Mouse (Mus musculus): Measurements from ENCODE around the gene Cd8b1. TPM values are rescaled to one million over a fixed set of nuclear protein-coding genes. Genes with fewer than 3 reads are reported as not detected.

Gene Cd8b1
- polyA plus RNA-seq, 1 experiment from 2014 or later: not detected

DNA sequence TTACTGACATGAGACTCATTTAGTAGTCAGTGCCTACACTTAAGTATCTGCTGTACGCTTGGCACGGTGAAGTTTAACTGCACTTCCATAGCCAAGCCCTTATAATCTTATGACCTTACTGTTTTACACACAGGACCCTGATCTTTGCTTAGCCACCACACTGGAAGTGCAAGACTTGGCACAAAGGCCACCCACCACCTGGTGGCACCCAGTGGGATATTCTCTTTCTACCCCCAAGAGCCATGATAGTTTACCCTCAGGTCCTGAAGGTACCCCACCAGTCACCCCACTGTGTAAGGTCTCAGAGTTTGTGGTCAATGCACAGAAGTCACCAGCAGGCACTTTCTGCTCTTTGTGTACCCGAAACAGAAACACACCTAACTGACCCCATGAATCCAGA, 28.6 kb downstream of the Cd8b1 start:
- Histone ChIP-seq H3K36me3 (no peaks in the 10 kb centered on the region), H3K27me3 (replicated peaks) (no peaks in the 10 kb centered on the region), H3K4me3 (no peak overlapping the region), H3K4me2 (no peak overlapping the region), H3K9me3 (replicated peaks) (peaks cover 11% of the 10 kb centered on the region), H3K27ac (ENCODE audit: poor library complexity, severe bottlenecking) (no peak overlapping the region), H3K4me1 (replicated peaks) (no peaks in the 10 kb centered on the region), H3K9ac (no peak overlapping the region)
- no peak for ATAC-seq (ENCODE audit: insufficient number of reproducible peaks, low FRiP score)
- 94% methylated on average over 3 of the region's 3 CpGs for WGBS

DNA sequence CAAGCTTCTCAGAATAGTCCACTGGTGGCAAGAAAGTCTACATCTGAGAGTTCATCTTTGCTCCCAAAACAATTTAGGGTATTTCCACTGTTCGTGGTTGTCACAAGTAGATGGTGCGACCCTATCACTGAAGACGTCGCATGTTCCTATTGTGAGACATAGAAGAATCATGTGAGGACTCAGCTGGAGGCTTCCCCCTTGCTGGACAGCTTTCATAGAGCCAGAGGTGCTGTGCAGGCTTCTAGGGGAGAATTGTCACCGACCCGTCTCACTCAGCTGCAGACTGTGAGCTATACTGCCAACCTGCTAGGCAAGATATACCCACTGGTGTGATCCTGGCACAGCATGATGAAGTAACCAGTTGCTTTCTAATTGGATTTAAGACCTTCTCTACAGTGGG, 29.6 kb downstream of the Cd8b1 start:
- no peaks in the 10 kb centered on the region for H3K27me3 ChIP-seq (replicated peaks)
- H3K4me1 ChIP-seq (replicated peaks): no peaks in the 10 kb centered on the region
- no peak for ATAC-seq (ENCODE audit: insufficient number of reproducible peaks, low FRiP score)
- no peak overlapping the region for H3K9ac ChIP-seq
- no peaks in the 10 kb centered on the region for H3K36me3 ChIP-seq
- peaks cover 11% of the 10 kb centered on the region for H3K9me3 ChIP-seq (replicated peaks)
- WGBS: 79% methylated on average over 6 of the region's 6 CpGs
- H3K27ac ChIP-seq (ENCODE audit: poor library complexity, severe bottlenecking): no peak overlapping the region
- no peak overlapping the region for H3K4me2 ChIP-seq
- no peak overlapping the region for H3K4me3 ChIP-seq

- H3K9ac ChIP-seq: no peak overlapping the region
- peaks cover 5% of the 10 kb centered on the region for H3K9me3 ChIP-seq (replicated peaks)
- H3K4me3 ChIP-seq: no peak overlapping the region
- H3K4me1 ChIP-seq (replicated peaks): no peaks in the 10 kb centered on the region
- H3K27me3 ChIP-seq (replicated peaks): no peaks in the 10 kb centered on the region
- H3K4me2 ChIP-seq: no peak overlapping the region
- 79% methylated on average over 10 of the region's 10 CpGs for WGBS
- no peak for ATAC-seq (ENCODE audit: insufficient number of reproducible peaks, low FRiP score)
- H3K36me3 ChIP-seq: no peaks in the 10 kb centered on the region
- no peak overlapping the region for H3K27ac ChIP-seq (ENCODE audit: poor library complexity, severe bottlenecking)
These were observed 30.4 kb downstream of the Cd8b1 start for GRCm38 (mm10) chr6:71352866-71353427.

GRCm38 (mm10) chr6:71353722-71354121, 31.1 kb downstream of the Cd8b1 start:
- ATAC-seq (ENCODE audit: insufficient number of reproducible peaks, low FRiP score): no peak
- H3K4me1 ChIP-seq (replicated peaks): no peaks in the 10 kb centered on the region
- H3K36me3 ChIP-seq: no peaks in the 10 kb centered on the region
- H3K27ac ChIP-seq (ENCODE audit: poor library complexity, severe bottlenecking): no peak overlapping the region
- WGBS: 60% methylated on average over 2 of the region's 2 CpGs
- H3K4me3 ChIP-seq: no peak overlapping the region
- H3K9me3 ChIP-seq (replicated peaks): no peaks in the 10 kb centered on the region
- H3K4me2 ChIP-seq: no peak overlapping the region
- H3K9ac ChIP-seq: no peak overlapping the region
- no peaks in the 10 kb centered on the region for H3K27me3 ChIP-seq (replicated peaks)

DNA sequence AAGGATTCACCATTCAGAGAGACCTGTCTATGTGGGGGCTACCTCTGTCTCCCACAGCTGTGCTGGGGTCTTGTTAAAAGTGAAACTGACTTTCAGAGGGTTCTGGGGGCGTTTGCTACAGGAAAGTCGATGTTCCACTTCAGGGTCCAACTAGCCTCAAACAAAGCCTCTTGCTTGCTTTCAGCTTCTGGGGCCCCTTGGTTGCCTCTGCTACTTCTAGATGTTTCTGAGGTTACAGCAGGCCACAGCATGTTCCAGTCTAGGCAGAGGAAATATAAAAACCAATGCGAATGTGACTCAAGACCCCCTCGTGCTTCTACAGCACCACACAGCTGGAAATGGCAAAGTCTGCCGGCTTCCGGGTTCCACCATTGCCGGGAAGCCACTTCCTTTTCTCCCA, 34.9 kb downstream of the Cd8b1 start:
- no peaks in the 10 kb centered on the region for H3K36me3 ChIP-seq
- H3K4me3 ChIP-seq: no peak overlapping the region
- no peaks in the 10 kb centered on the region for H3K27me3 ChIP-seq (replicated peaks)
- 79% methylated on average over 7 of the region's 7 CpGs for WGBS
- no peaks in the 10 kb centered on the region for H3K9me3 ChIP-seq (replicated peaks)
- ATAC-seq (ENCODE audit: insufficient number of reproducible peaks, low FRiP score): no peak
- no peak overlapping the region for H3K4me2 ChIP-seq
- peaks cover 7% of the 10 kb centered on the region for H3K4me1 ChIP-seq (replicated peaks)
- no peak overlapping the region for H3K27ac ChIP-seq (ENCODE audit: poor library complexity, severe bottlenecking)
- H3K9ac ChIP-seq: no peak overlapping the region

GRCm38 (mm10) chr6:71360221-71360620, 37.6 kb downstream of the Cd8b1 start:
- Histone ChIP-seq H3K4me1 (replicated peaks) (peaks cover 7% of the 10 kb centered on the region), H3K9ac (no peak overlapping the region), H3K36me3 (no peaks in the 10 kb centered on the region), H3K27me3 (replicated peaks) (no peaks in the 10 kb centered on the region), H3K9me3 (replicated peaks) (no peaks in the 10 kb centered on the region), H3K27ac (ENCODE audit: poor library complexity, severe bottlenecking) (no peak overlapping the region), H3K4me2 (no peak overlapping the region), H3K4me3 (no peak overlapping the region)
- ATAC-seq (ENCODE audit: insufficient number of reproducible peaks, low FRiP score): no peak
- WGBS: 70% methylated on average over 4 of the region's 4 CpGs

- peaks cover 7% of the 10 kb centered on the region for H3K4me1 ChIP-seq (replicated peaks)
- H3K4me2 ChIP-seq: no peak overlapping the region
- no peaks in the 10 kb centered on the region for H3K27me3 ChIP-seq (replicated peaks)
- WGBS: 50% methylated on average over 5 of the region's 5 CpGs
- no peak overlapping the region for H3K9ac ChIP-seq
- no peaks in the 10 kb centered on the region for H3K9me3 ChIP-seq (replicated peaks)
- no peak overlapping the region for H3K27ac ChIP-seq (ENCODE audit: poor library complexity, severe bottlenecking)
- no peaks in the 10 kb centered on the region for H3K36me3 ChIP-seq
- no peak for ATAC-seq (ENCODE audit: insufficient number of reproducible peaks, low FRiP score)
- H3K4me3 ChIP-seq: no peak overlapping the region
These were observed 38.2 kb downstream of the Cd8b1 start for GRCm38 (mm10) chr6:71360751-71361150.

DNA sequence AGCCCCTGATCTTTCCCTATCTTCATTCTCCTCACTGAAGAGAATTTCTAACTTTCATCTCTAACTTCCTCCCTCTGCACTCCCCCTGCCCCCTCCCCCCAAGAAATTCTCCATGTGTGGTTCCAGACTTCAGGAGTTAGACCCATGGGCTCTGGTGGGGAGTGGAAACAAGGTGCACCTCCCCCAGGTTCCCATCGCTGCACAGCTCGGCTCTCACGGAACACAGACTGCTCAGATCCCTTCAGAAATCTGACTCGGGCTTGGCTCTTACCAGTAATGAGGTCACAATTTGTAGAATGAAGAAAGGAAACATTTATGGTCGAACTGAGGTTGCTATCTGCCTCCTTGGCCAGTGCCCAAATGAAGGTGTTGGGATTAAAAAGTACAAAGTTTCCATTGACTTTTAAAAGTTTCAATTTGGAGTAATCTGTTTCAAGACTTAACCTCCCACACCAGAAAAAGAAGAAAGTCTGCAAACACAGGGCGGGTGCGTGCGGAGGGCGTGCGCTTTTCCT, 38.6 kb downstream of the Cd8b1 start:
- 69% methylated on average over 10 of the region's 10 CpGs for WGBS
- Histone ChIP-seq H3K27me3 (replicated peaks) (no peaks in the 10 kb centered on the region), H3K4me3 (no peak overlapping the region), H3K4me2 (no peak overlapping the region), H3K4me1 (replicated peaks) (peaks cover 7% of the 10 kb centered on the region), H3K27ac (ENCODE audit: poor library complexity, severe bottlenecking) (no peak overlapping the region), H3K9ac (no peak overlapping the region), H3K36me3 (no peaks in the 10 kb centered on the region), H3K9me3 (replicated peaks) (no peaks in the 10 kb centered on the region)
- no peak for ATAC-seq (ENCODE audit: insufficient number of reproducible peaks, low FRiP score)

GRCm38 (mm10) chr6:71363995-71364394, 41.4 kb downstream of the Cd8b1 start:
- no peak for ATAC-seq (ENCODE audit: insufficient number of reproducible peaks, low FRiP score)
- 65% methylated on average over 2 of the region's 2 CpGs for WGBS
- H3K27ac ChIP-seq (ENCODE audit: poor library complexity, severe bottlenecking): no peak overlapping the region
- H3K4me2 ChIP-seq: no peak overlapping the region
- no peaks in the 10 kb centered on the region for H3K9me3 ChIP-seq (replicated peaks)
- peaks cover 7% of the 10 kb centered on the region for H3K4me1 ChIP-seq (replicated peaks)
- no peak overlapping the region for H3K9ac ChIP-seq
- H3K36me3 ChIP-seq: no peaks in the 10 kb centered on the region
- no peak overlapping the region for H3K4me3 ChIP-seq
- H3K27me3 ChIP-seq (replicated peaks): no peaks in the 10 kb centered on the region

DNA sequence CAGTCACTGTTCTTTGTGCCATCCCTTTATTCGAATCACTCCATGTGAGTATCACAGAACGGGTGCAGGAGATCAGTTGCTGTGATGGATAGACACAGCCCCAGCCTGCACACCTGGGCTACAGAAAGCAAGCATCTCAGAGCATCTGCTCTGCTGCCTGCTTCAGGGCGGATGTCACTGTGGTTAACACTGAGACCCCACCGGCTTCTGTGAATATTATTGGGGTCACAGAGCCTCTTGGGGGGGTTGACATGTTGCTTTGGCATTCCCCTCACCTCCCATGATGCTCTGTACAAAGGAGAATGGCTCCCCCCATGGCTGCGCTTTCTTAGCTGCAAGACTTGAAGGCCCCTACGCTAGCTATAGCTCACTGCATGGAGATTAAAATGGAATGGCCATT, 46.8 kb downstream of the Cd8b1 start:
- Histone ChIP-seq H3K4me2 (no peak overlapping the region), H3K4me1 (replicated peaks) (no peaks in the 10 kb centered on the region), H3K4me3 (no peak overlapping the region), H3K9me3 (replicated peaks) (no peaks in the 10 kb centered on the region), H3K9ac (no peak overlapping the region), H3K27ac (ENCODE audit: poor library complexity, severe bottlenecking) (no peak overlapping the region), H3K36me3 (no peaks in the 10 kb centered on the region), H3K27me3 (replicated peaks) (no peaks in the 10 kb centered on the region)
- 84% methylated on average over 6 of the region's 6 CpGs for WGBS
- ATAC-seq (ENCODE audit: insufficient number of reproducible peaks, low FRiP score): no peak

GRCm38 (mm10) chr6:71371085-71371605, 48.6 kb downstream of the Cd8b1 start:
- Histone ChIP-seq H3K27me3 (replicated peaks) (no peaks in the 10 kb centered on the region), H3K36me3 (no peaks in the 10 kb centered on the region), H3K9ac (no peak overlapping the region), H3K4me1 (replicated peaks) (no peaks in the 10 kb centered on the region), H3K4me2 (no peak overlapping the region), H3K9me3 (replicated peaks) (no peaks in the 10 kb centered on the region), H3K4me3 (no peak overlapping the region), H3K27ac (ENCODE audit: poor library complexity, severe bottlenecking) (no peak overlapping the region)
- WGBS: 85% methylated on average over 5 of the region's 5 CpGs
- no peak for ATAC-seq (ENCODE audit: insufficient number of reproducible peaks, low FRiP score)

Data from heart, embryonic 12.5 days (tissue).